Mouse (Mus musculus) R1 (cell line): Measurements from ENCODE around the gene Il34.

Source experiments
- DNase-seq: peaks from one replicate; pipeline ENCODE4 v3.0.0-alpha.2; 2018; ENCODE audit warnings: low read depth, low spot score

Gene Il34

GRCm38 (mm10) chr8:110805669-110806068 is at the start of gene Il34:
TSS of gene Il34 (minus strand) at chr8:110805924.
- DNase-seq = peak; percentile 79

- no peak for DNase-seq
Measured at GRCm38 (mm10) chr8:110851186-110851585, 45.5 kb upstream of the Il34 start.

GRCm38 (mm10) chr8:110847645-110848495 is 42.1 kb upstream of the Il34 start:
- no peak for DNase-seq

GRCm38 (mm10) chr8:110847171-110847549 is 41.4 kb upstream of the Il34 start:
- no peak for DNase-seq

- DNase-seq = peak; percentile 89
Measured at GRCm38 (mm10) chr8:110846405-110847170, 40.9 kb upstream of the Il34 start, which contains the start of the genes Cog4 and Sf3b3. TSS of gene Cog4 (plus strand) at chr8:110846600. TSS of gene Sf3b3 (minus strand) at chr8:110846787.

GRCm38 (mm10) chr8:110845821-110846404 is 40.2 kb upstream of the Il34 start:
- peak; percentile 61 for DNase-seq

GRCm38 (mm10) chr8:110844941-110845340 is 39.2 kb upstream of the Il34 start:
- DNase-seq = no peak

GRCm38 (mm10) chr8:110843207-110843606 is 37.5 kb upstream of the Il34 start:
- no peak for DNase-seq

GRCm38 (mm10) chr8:110842012-110842574 is 36.4 kb upstream of the Il34 start:
- no peak for DNase-seq

- no peak for DNase-seq
Measured at GRCm38 (mm10) chr8:110831956-110832355, 26.2 kb upstream of the Il34 start.

GRCm38 (mm10) chr8:110828511-110828910 is 22.8 kb upstream of the Il34 start:
- DNase-seq = no peak

- no peak for DNase-seq
Measured at GRCm38 (mm10) chr8:110824861-110825260, 19.1 kb upstream of the Il34 start.

GRCm38 (mm10) chr8:110821960-110822359 is 16.2 kb upstream of the Il34 start:
- no peak for DNase-seq

- DNase-seq = no peak
Measured at GRCm38 (mm10) chr8:110820257-110820656, 14.5 kb upstream of the Il34 start.

GRCm38 (mm10) chr8:110818593-110818992 is 12.9 kb upstream of the Il34 start:
- no peak for DNase-seq

- no peak for DNase-seq
Measured at GRCm38 (mm10) chr8:110816990-110817389, 11.3 kb upstream of the Il34 start.

- peak; percentile 37 for DNase-seq
Measured at GRCm38 (mm10) chr8:110815308-110815707, 9.6 kb upstream of the Il34 start.

GRCm38 (mm10) chr8:110813081-110813812 is 7.5 kb upstream of the Il34 start:
- no peak for DNase-seq

GRCm38 (mm10) chr8:110812349-110813080 is 6.8 kb upstream of the Il34 start:
- no peak for DNase-seq

- DNase-seq = no peak
Measured at GRCm38 (mm10) chr8:110811793-110812192, 6.1 kb upstream of the Il34 start.
